Mouse (Mus musculus): Measurements from ENCODE around the gene H2-DMb2.

- TF ChIP-seq POLR2A (IDR thresholded peaks at IDR 0.05; ENCODE audit: extremely low read depth, insufficient read depth, low read length) (no peak), CTCF (IDR thresholded peaks at IDR 0.05; ENCODE audit: extremely low read depth, insufficient read depth, low read length) (no peak)
Measured at GRCm38 (mm10) chr17:34118873-34119248, 24.2 kb upstream of the H2-DMb2 start.

Measured in cortical plate, adult 2 months (tissue).